Mouse (Mus musculus) heart, postnatal 0 days (tissue): ENCODE data around the gene Srd5a1. TPM values are rescaled to one million over a fixed set of nuclear protein-coding genes. Genes with fewer than 3 reads are reported as not detected.

Source experiments
- ATAC-seq: fragments of 200-750 bp; cut with Nextera tagmentation; 2 replicates; pipeline ENCODE4 v1.8.0; 2017; ENCODE audit warnings: low read depth, moderate number of reproducible peaks, moderate library complexity; ENCODE audit not compliant: insufficient read depth
- DNase-seq: peaks from one replicate; pipeline ENCODE4 v3.0.0-alpha.2; 2016; ENCODE audit warnings: low spot score
- H3K27ac ChIP-seq: fragments of 300-500 bp; sonication (generic); 2 replicates; pipeline ENCODE4 v1.5.1; 2014; ENCODE audit warnings: low read depth, mild to moderate bottlenecking
- H3K27me3 ChIP-seq: fragments of 300-500 bp; sonication (generic); 2 replicates; pipeline ENCODE4 v1.6.1; 2014; ENCODE audit warnings: low read length, mixed read lengths; ENCODE audit not compliant: control insufficient read depth, insufficient read depth
- H3K36me3 ChIP-seq: fragments of 300-500 bp; sonication (generic); replicated peaks from 2 replicates; pipeline ENCODE4 v1.6.1; 2014; ENCODE audit warnings: low read length, mixed read lengths; ENCODE audit not compliant: control insufficient read depth, insufficient read depth
- H3K4me1 ChIP-seq: fragments of 300-500 bp; sonication (generic); 2 replicates; pipeline ENCODE4 v1.6.1; 2014; ENCODE audit warnings: antibody characterized with exemption; ENCODE audit not compliant: control insufficient read depth, insufficient read depth
- H3K4me2 ChIP-seq: fragments of 300-500 bp; sonication (generic); 2 replicates; pipeline ENCODE4 v1.6.1; 2014; ENCODE audit warnings: low read depth, mild to moderate bottlenecking, low read length, moderate library complexity
- H3K4me3 ChIP-seq: fragments of 300-500 bp; sonication (generic); 2 replicates; pipeline ENCODE4 v1.5.1; 2014; ENCODE audit warnings: low read depth, low read length
- H3K9ac ChIP-seq: fragments of 300-500 bp; sonication (generic); replicated peaks from 2 replicates; pipeline ENCODE4 v1.6.1; 2014; ENCODE audit warnings: low read depth, low read length, mixed read lengths
- H3K9me3 ChIP-seq: fragments of 300-500 bp; sonication (generic); replicated peaks from 2 replicates; pipeline ENCODE4 v1.6.1; 2016; ENCODE audit warnings: low read length; ENCODE audit not compliant: control insufficient read depth
- CTCF ChIP-seq: IDR thresholded peaks from 2 replicates; pipeline ENCODE4 v1.5.1; 2016; ENCODE audit warnings: antibody characterized with exemption, control low read depth, low read depth
- EP300 ChIP-seq: IDR thresholded peaks from 2 replicates; pipeline ENCODE4 v1.6.1; 2016; ENCODE audit warnings: antibody characterized with exemption, low read depth
- WGBS: fragments of 180-500 bp; shearing (Covaris S2); extraction: QIAGEN DNeasy Blood & Tissue Kit; methylation state at CpG from one replicate; pipeline ENCODE4 v1.1.7; 2014; 5-methylcytosine and 5-hydroxymethylcytosine counted together
- polyA plus RNA-seq: library from polyadenylated mRNA; unstranded; fragments of >200 nt; fragmentation: Nextera tagmentation; extraction: Ambion mirVana; gene quantifications from 2 replicates; pipeline ENCODE4 v1.2.1, GENCODE M21; 2015
- total RNA-seq: library from RNA; depleted of rRNA; stranded (reverse); fragments of >200 nt; gene quantifications from 2 replicates; pipeline ENCODE4 v1.2.3, GENCODE M21; 2014; ENCODE audit warnings: low replicate concordance

The Srd5a1 gene
- total and polyA plus RNA-seq, 2 experiments from 2014 or later = 3.3 to 3.5 TPM

GRCm38 (mm10) chr13:69537366-69537765 is 73.9 kb downstream of the Srd5a1 start:
- Histone ChIP-seq H3K36me3 (no peaks in the 10 kb centered on the region), H3K4me3 (no peak overlapping the region), H3K9me3 (no peaks in the 10 kb centered on the region), H3K27ac (no peak overlapping the region), H3K27me3 (no peaks in the 10 kb centered on the region), H3K4me1 (peaks cover 36% of the 10 kb centered on the region), H3K9ac (no peak overlapping the region), H3K4me2 (no peak overlapping the region)
- WGBS = 80% methylated on average over 7 of the region's 7 CpGs
- no peak for ATAC-seq
- no peak for DNase-seq
- TF ChIP-seq EP300 (no peak), CTCF (no peak)

- H3K4me1 ChIP-seq = peaks cover 36% of the 10 kb centered on the region
- no peak for DNase-seq
- no peak overlapping the region for H3K9ac ChIP-seq
- no peaks in the 10 kb centered on the region for H3K27me3 ChIP-seq
- 0 out of 2 replicates have a peak overlapping the region, but pooled peaks have one; percentile 97 for H3K27ac ChIP-seq
- H3K4me2 ChIP-seq = peak overlapping the region; percentile 80
- TF ChIP-seq EP300 = no peak
- TF ChIP-seq CTCF = no peak
- 77% methylated on average over 4 of the region's 4 CpGs for WGBS
- H3K36me3 ChIP-seq = no peaks in the 10 kb centered on the region
- no peaks in the 10 kb centered on the region for H3K9me3 ChIP-seq
- H3K4me3 ChIP-seq = no peak overlapping the region
- no peak for ATAC-seq
These were observed 75.2 kb downstream of the Srd5a1 start for GRCm38 (mm10) chr13:69536021-69536420.

GRCm38 (mm10) chr13:69534654-69535551 is 76.3 kb downstream of the Srd5a1 start:
- Histone ChIP-seq H3K9ac (peak overlapping the region; percentile 92), H3K27me3 (no peaks in the 10 kb centered on the region), H3K4me2 (peak overlapping the region; percentile 80), H3K36me3 (no peaks in the 10 kb centered on the region), H3K9me3 (no peaks in the 10 kb centered on the region), H3K4me1 (peaks cover 37% of the 10 kb centered on the region), H3K4me3 (peak overlapping the region; percentile 93), H3K27ac (peak overlapping the region; percentile 97)
- WGBS = under 1% methylated on average over 70 of the region's 86 CpGs
- no peak for TF ChIP-seq EP300
- TF ChIP-seq CTCF = no peak
- peak; percentile 93 for ATAC-seq
- DNase-seq = peak; percentile 95

- TF ChIP-seq CTCF (no peak), EP300 (no peak)
- no peaks in the 10 kb centered on the region for H3K27me3 ChIP-seq
- WGBS = 0% methylated on average over 46 of the region's 57 CpGs
- H3K4me2 ChIP-seq = peak within 1 kb of the TSS; percentile 80
- no peak for DNase-seq
- H3K4me3 ChIP-seq = peak within 1 kb of the TSS; percentile 93
- peak within 1 kb of the TSS; percentile 92 for H3K9ac ChIP-seq
- H3K27ac ChIP-seq = peak within 1 kb of the TSS; percentile 97
- H3K36me3 ChIP-seq = no peaks in the 10 kb centered on the region
- H3K4me1 ChIP-seq = peaks cover 31% of the 10 kb centered on the region
- ATAC-seq = peak; percentile 83
- no peaks in the 10 kb centered on the region for H3K9me3 ChIP-seq
These were observed 76.9 kb downstream of the Srd5a1 start, which contains the start of gene Tent4a for GRCm38 (mm10) chr13:69534334-69534653. Gene Tent4a (minus strand): TSS chr13:69534617.

- peak within 1 kb of the TSS; percentile 93 for H3K4me3 ChIP-seq
- no peak for DNase-seq
- peaks cover 31% of the 10 kb centered on the region for H3K4me1 ChIP-seq
- under 1% methylated on average over 93 of the region's 155 CpGs for WGBS
- H3K27me3 ChIP-seq = no peaks in the 10 kb centered on the region
- TF ChIP-seq EP300 = no peak
- no peak for TF ChIP-seq CTCF
- H3K9me3 ChIP-seq = no peaks in the 10 kb centered on the region
- H3K36me3 ChIP-seq = no peaks in the 10 kb centered on the region
- H3K9ac ChIP-seq = peak within 1 kb of the TSS; percentile 86
- peak within 1 kb of the TSS; percentile 97 for H3K27ac ChIP-seq
- peak within 1 kb of the TSS; percentile 72 for H3K4me2 ChIP-seq
- ATAC-seq = peak; percentile 14
These were observed 77.6 kb downstream of the Srd5a1 start, which contains the start of gene Nsun2 for GRCm38 (mm10) chr13:69533405-69534333. Gene Nsun2 (plus strand): TSS chr13:69533746.
